Mouse (Mus musculus) forebrain, embryonic 11.5 days (tissue): ENCODE data around the gene Pank3. TPM values are rescaled to one million over a fixed set of nuclear protein-coding genes. Genes with fewer than 3 reads are reported as not detected.
A peak's percentile ranks its signal among the peaks of the same experiment; 100 is the strongest.

Experiments
- ATAC-seq: fragments of 200-750 bp; cut with Nextera tagmentation; replicated peaks from 2 replicates; pipeline ENCODE4 v1.8.0; 2017; ENCODE audit warnings: moderate TSS enrichment; ENCODE audit not compliant: low FRiP score
- DNase-seq: peaks from one replicate; pipeline ENCODE4 v3.0.0-alpha.2; 2017; ENCODE audit warnings: low spot score
- H3K27ac ChIP-seq: fragments of 300-500 bp; sonication (generic); 2 replicates; pipeline ENCODE4 v1.5.1; 2014; ENCODE audit warnings: low read depth, low read length
- H3K27me3 ChIP-seq: fragments of 300-500 bp; sonication (generic); 2 replicates; pipeline ENCODE4 v1.6.1; 2014; ENCODE audit warnings: mild to moderate bottlenecking, low read length, mixed read lengths; ENCODE audit not compliant: control insufficient read depth, insufficient read depth
- H3K36me3 ChIP-seq: fragments of 300-500 bp; sonication (generic); 2 replicates; pipeline ENCODE4 v1.6.1; 2014; ENCODE audit warnings: mild to moderate bottlenecking, low read length, moderate library complexity, mixed read lengths; ENCODE audit not compliant: control insufficient read depth, insufficient read depth
- H3K4me1 ChIP-seq: fragments of 300-500 bp; sonication (generic); replicated peaks from 2 replicates; pipeline ENCODE4 v1.6.1; 2014; ENCODE audit warnings: low read length, mixed read lengths; ENCODE audit not compliant: control insufficient read depth, insufficient read depth
- H3K4me2 ChIP-seq: fragments of 300-500 bp; sonication (generic); 2 replicates; pipeline ENCODE4 v1.6.1; 2014; ENCODE audit warnings: low read depth, mild to moderate bottlenecking, low read length, moderate library complexity, mixed read lengths; ENCODE audit not compliant: severe bottlenecking
- H3K4me3 ChIP-seq: fragments of 300-500 bp; sonication (generic); 2 replicates; pipeline ENCODE4 v1.5.1; 2014; ENCODE audit warnings: low read depth, low read length
- H3K9ac ChIP-seq: fragments of 300-500 bp; sonication (generic); 2 replicates; pipeline ENCODE4 v1.6.1; 2014; ENCODE audit warnings: low read length
- H3K9me3 ChIP-seq: fragments of 300-500 bp; sonication (generic); 2 replicates; pipeline ENCODE4 v1.6.1; 2016; ENCODE audit warnings: low read length, mixed read lengths; ENCODE audit not compliant: control insufficient read depth
- WGBS: fragments of 180-500 bp; shearing (Covaris S2); extraction: QIAGEN DNeasy Blood & Tissue Kit; methylation state at CpG from one replicate; pipeline ENCODE4 v1.1.7; 2014; 5-methylcytosine and 5-hydroxymethylcytosine counted together
- polyA plus RNA-seq: library from polyadenylated mRNA; unstranded; fragments of >200 nt; fragmentation: Nextera tagmentation; extraction: Ambion mirVana; gene quantifications from 2 replicates; pipeline ENCODE4 v1.2.1, GENCODE M21; 2014

Pank3 gene
- polyA plus RNA-seq, 1 experiment from 2014 or later = 29.2 TPM

DNA sequence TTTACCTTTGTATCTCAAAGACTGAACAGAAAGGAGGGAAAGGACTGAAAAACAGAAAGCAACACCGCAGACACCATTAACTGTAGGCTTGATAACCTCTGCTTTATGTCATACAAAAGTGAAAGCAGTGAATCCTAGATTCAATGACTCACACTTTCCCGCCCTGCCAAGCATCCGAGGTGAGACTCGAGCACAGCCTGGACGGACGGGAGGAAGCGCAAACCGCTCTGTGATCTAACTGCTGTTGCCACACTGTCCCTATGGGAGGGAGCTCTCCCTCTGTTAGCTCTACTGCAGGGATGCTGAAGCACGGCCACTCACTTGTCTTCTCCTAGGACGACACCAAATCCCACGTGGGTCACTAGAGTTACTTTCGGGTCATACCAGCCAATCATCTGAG, 47.0 kb downstream of the Pank3 start:
- Histone ChIP-seq H3K4me3 (no peak overlapping the region), H3K9ac (no peak overlapping the region), H3K4me2 (no peak overlapping the region), H3K27me3 (no peaks in the 10 kb centered on the region), H3K36me3 (peaks cover 11% of the 10 kb centered on the region), H3K9me3 (no peaks in the 10 kb centered on the region), H3K27ac (no peak overlapping the region), H3K4me1 (no peaks in the 10 kb centered on the region)
- DNase-seq (no peak), ATAC-seq (no peak)
- 94% methylated on average over 12 of the region's 12 CpGs for WGBS

DNA sequence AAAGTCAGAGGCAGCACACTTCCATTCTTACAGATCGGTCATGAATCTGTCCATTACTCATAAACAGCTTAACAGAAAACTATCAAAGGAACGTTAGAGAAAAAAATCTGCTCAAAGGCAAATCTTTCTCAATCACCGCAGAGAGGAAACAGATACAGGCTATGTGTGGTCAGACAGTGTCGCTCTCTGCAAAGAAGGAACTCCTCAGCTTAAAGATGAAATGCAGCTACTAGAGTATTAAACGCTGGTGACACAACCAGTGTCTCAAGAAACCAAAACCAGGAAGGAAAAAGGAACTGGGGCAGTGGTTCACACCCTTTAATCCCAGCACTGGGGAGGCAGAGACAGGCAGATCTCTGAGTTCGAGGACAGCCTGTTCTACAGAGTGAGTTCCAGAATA, 58.4 kb downstream of the Pank3 start:
- H3K36me3 ChIP-seq = peaks cover 14% of the 10 kb centered on the region
- ATAC-seq (no peak), DNase-seq (no peak)
- no peak overlapping the region for H3K9ac ChIP-seq
- no peak overlapping the region for H3K4me2 ChIP-seq
- H3K9me3 ChIP-seq = no peaks in the 10 kb centered on the region
- H3K27me3 ChIP-seq = no peaks in the 10 kb centered on the region
- H3K27ac ChIP-seq = no peak overlapping the region
- 97% methylated on average over 6 of the region's 6 CpGs for WGBS
- no peak overlapping the region for H3K4me3 ChIP-seq
- H3K4me1 ChIP-seq = no peaks in the 10 kb centered on the region

DNA sequence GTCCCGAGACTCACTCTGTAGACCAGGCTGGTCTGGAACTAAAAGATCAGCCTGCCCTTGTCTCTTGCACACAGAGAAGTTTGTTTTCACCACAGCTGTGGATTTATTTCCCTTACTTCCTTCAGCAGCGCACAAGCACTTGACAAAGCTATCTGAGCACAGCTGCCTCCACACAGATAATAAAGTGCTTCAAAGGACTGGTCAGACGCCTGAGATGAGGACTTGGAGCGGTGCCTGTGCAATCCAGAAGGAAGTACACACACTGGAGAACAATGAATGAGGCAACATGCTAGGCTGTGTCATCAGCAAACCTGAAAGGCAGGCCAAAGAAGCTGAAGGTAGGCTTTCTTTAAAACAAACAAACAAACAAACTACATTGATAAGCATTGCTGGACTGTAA, 62.9 kb downstream of the Pank3 start:
- H3K9me3 ChIP-seq = no peaks in the 10 kb centered on the region
- no peaks in the 10 kb centered on the region; the same call in 1 of the 2 replicates for H3K36me3 ChIP-seq
- H3K27me3 ChIP-seq = no peaks in the 10 kb centered on the region

DNA sequence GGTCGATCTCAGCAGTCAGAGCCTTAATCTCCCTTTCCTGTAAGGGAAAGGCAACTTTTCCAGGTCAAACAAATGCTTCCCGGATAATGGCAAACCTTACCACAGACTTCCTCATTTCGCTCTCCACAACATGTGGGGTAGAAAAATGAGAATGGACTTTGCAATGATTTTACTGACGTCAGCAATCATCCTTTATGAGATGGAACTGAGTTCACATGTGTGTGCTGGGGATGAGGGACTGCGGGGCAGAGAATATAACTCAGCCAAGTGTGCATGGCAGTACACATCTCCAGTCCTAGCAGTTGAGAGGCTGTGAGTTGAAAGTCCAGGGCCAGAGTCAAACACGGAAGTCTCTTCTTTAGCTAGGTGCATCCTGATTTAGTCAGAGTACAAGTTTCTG, 64.0 kb downstream of the Pank3 start:
- Histone ChIP-seq H3K4me1 (peaks cover 6% of the 10 kb centered on the region; the same call in 1 of the 2 replicates), H3K27ac (no peak overlapping the region), H3K9me3 (no peaks in the 10 kb centered on the region), H3K27me3 (no peaks in the 10 kb centered on the region), H3K4me3 (peak overlapping the region; percentile 88), H3K4me2 (peak overlapping the region; percentile 73), H3K36me3 (no peaks in the 10 kb centered on the region; the same call in 1 of the 2 replicates), H3K9ac (peak overlapping the region; percentile 82; the same call in 1 of the 2 replicates)
- DNase-seq (no peak), ATAC-seq (no peak)
- WGBS = 87% methylated on average over 6 of the region's 6 CpGs

More for the DNA sequence above, 62.9 kb downstream of the Pank3 start:
- peaks cover 6% of the 10 kb centered on the region; the same call in 1 of the 2 replicates for H3K4me1 ChIP-seq
- WGBS = 86% methylated on average over 4 of the region's 4 CpGs
- H3K4me2 ChIP-seq = no peak overlapping the region
- H3K27ac ChIP-seq = no peak overlapping the region
- ATAC-seq (no peak), DNase-seq (no peak)
- no peak overlapping the region for H3K9ac ChIP-seq
- no peak overlapping the region for H3K4me3 ChIP-seq

DNA sequence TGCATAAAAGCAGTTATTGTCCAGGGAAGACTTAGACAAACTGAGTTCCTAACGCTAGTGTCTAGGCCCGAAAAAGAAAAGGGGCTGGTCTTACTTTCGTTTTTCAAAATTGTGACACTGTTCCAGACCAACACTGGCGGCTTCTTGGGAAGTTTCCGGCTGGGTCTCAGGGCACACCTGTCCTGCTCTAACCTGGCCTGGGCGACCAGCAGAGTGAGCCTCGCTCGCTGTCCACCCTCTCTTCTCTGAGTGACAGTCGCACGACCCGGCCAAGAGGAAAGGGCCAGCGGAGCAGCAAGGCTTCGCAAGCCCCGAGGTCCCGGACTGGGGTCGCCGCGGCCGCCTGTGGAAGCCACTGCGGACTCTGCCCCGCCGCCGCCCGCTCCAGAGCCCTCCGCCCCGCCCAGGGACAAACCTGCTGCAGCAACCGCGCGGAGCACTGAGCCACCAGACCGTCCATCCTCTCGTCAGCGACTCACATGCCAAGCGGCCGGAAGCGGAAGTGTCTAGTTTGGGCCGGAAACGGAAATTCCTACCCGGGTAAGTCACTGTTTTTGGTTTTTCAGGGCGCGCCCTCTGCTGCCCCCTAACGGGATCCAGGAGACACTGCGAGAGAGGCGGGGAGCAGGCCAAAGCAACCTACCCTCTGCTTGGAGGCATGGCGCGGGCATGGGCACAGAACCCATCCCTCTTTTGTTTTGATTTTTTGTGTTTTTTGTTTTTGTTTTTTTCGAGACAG, 64.9 kb downstream of the Pank3 start, which contains the start of gene Rars:
TSS of gene Rars (minus strand) at position 485 of the 739 bp plus-strand sequence.
- H3K27ac ChIP-seq = no peak within 1 kb of the TSS
- no peaks in the 10 kb centered on the region; the same call in 1 of the 2 replicates for H3K36me3 ChIP-seq
- H3K4me2 ChIP-seq = peak within 1 kb of the TSS; percentile 73
- peak within 1 kb of the TSS; percentile 82 for H3K9ac ChIP-seq
- H3K4me3 ChIP-seq = peak within 1 kb of the TSS; percentile 88
- DNase-seq = peak; percentile 95
- 2% methylated on average over 46 of the region's 46 CpGs for WGBS
- no peaks in the 10 kb centered on the region for H3K9me3 ChIP-seq
- no peaks in the 10 kb centered on the region for H3K27me3 ChIP-seq
- H3K4me1 ChIP-seq = peaks cover 6% of the 10 kb centered on the region; the same call in 1 of the 2 replicates
- peak; percentile 75 for ATAC-seq

DNA sequence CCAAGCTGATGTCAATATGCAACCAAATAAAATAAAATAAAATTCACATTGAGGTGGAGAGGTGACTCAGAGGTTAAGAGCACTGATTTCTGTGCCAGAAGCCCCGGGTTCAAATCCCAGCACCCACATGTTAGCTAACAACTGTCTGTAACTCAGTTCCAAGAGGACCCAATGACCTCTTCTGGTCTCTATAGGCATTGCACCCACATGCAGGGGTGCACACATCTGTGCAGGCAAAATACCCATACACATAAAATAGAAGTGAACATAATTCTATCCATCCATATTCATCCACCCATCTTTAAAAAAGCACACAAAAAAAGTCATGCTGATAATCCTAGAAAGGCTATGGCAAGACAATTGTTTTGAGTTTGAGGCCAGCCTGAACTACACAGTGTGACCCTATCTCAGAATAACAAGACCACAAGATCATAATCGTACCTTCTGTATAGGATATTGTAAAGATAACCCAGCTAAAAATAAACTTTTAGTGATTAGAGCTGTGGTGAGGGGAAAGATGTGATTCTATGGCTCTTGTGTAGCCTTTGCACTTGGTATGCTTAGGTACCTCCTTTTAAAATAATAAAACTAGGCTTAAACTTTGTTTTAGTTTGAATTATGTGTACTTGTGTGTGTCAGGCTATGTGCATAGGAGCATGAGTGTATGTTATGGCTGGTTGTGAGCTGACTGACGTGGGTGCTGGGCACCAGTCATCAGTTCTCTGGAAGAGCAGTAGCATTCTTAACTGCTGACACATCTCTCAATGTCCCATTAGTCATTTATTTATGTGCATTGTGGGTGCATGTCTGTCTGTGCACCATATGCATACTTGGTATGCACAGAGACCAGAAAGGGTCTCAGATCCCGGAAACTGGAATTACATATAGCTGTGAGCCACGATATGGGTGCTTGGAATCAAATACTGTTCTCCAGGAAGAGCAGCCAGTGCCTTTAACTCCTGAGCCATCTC, 68.2 kb downstream of the Pank3 start:
- no peak for DNase-seq
- H3K27ac ChIP-seq = no peak overlapping the region
- no peak overlapping the region for H3K4me2 ChIP-seq
- H3K36me3 ChIP-seq = no peaks in the 10 kb centered on the region
- 90% methylated on average over 5 of the region's 5 CpGs for WGBS
- no peaks in the 10 kb centered on the region for H3K9me3 ChIP-seq
- H3K4me1 ChIP-seq = peaks cover 6% of the 10 kb centered on the region; the same call in 1 of the 2 replicates
- H3K4me3 ChIP-seq = no peak overlapping the region
- no peak for ATAC-seq
- H3K27me3 ChIP-seq = no peaks in the 10 kb centered on the region
- H3K9ac ChIP-seq = no peak overlapping the region

DNA sequence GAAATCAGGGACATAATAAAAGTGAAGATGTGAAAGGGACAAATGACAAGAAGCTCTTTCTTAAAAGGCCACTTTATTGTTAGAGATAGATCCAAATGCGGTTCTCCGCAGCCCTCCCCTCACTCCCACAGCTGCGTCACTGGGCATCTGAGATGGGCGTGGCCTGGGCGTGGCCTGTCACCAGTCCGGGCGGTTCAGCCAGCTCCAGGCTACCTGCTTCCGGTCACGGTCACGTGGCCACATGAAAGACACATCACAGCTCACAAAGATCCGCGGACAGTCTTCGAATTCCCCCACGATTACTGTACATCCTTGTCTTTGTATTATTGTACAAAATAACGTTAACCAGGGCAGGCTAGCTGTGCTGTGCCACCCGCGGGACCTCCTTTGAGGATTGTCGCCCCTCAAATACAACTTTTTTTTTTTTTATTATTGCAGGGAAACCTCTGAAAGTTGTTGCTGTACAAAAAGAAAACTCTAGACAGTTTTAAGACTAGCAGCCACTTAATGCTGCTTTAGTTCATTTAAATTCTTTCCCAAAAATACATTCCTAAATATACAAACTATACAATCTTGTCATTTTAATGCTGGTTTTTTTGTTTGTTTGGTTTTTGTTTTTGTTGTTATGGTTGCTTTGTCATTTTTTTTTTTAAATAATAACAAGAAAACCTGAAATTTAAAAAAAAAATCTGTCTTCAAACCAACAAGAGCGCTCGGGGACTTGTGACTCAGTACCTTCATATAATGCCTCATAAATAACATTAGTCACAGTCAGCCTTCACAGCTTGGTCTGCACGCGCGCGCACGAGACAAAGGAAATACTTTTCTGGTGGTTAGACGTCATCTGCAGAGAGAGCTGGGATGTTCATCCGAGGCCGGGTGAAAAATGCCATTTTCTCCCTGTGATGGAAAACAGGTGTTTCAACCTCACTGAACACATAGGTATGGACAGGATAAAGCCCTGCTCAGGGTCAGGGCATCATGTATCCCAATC, 69.4 kb downstream of the Pank3 start:
- Histone ChIP-seq H3K4me1 (peaks cover under 1% of the 10 kb centered on the region; the same call in 1 of the 2 replicates), H3K27me3 (no peaks in the 10 kb centered on the region), H3K4me3 (peak overlapping the region; percentile 13; the same call in 1 of the 2 replicates), H3K36me3 (no peaks in the 10 kb centered on the region), H3K9ac (peak overlapping the region; percentile 46), H3K9me3 (no peaks in the 10 kb centered on the region), H3K4me2 (peak overlapping the region; percentile 45), H3K27ac (no peak overlapping the region)
- ATAC-seq (peak; percentile 85), DNase-seq (peak; percentile 92)
- WGBS = 34% methylated on average over 28 of the region's 28 CpGs
